In the genomic region with DNA sequence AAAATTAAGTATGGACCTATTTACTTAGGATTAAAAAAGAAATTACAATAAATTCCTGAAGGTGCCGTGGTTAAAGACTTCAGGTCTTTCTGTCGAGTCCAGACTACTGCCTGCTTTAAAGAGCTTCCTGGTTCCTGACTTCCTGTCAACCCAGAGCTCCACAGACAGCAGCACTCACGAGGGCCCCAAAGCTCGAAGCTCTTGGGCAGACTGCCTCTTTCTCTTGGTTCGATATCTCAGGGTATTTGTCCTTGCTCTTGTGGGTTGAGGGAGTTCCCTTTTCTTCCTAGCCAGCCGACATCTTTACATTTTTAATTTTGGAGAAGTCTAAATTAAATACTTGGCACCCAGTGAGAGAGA, we compare ENCODE assay signal across 8 mouse cellular contexts. TPM values are rescaled to one million over a fixed set of nuclear protein-coding genes. Genes with fewer than 3 reads are reported as not detected.
A peak's percentile ranks its signal among the peaks of the same experiment; 100 is the strongest.
DNase-seq lines count a peak whose midpoint lies in the region; ATAC-seq and TF ChIP-seq lines count a peak whose summit lies in the region.

No protein-coding gene starts in this region.

- H3K4me3 ChIP-seq in kidney, embryonic 15.5 days (replicated peaks): no peak overlapping the region
- H3K4me3 ChIP-seq in bone marrow, adult 2 months (replicated peaks; ENCODE audit: control insufficient read depth, low read depth, low read length): no peak overlapping the region
- H3K4me3 ChIP-seq in heart, embryonic 12.5 days: no peak overlapping the region
- no peak overlapping the region for H3K4me3 ChIP-seq in hindbrain, embryonic 16.5 days (ENCODE audit: low read length)
- H3K4me3 ChIP-seq in hindbrain, embryonic 11.5 days (ENCODE audit: low read depth, low read length): no peak overlapping the region

- no peak for TF ChIP-seq POLR2A in bone marrow, adult 2 months (IDR thresholded peaks at IDR 0.05; ENCODE audit: borderline replicate concordance, control insufficient read depth, low read depth, low read length)

- H3K27me3 ChIP-seq in kidney, embryonic 15.5 days: no peaks in the 10 kb centered on the region
- H3K27me3 ChIP-seq in heart, embryonic 12.5 days (replicated peaks): no peaks in the 10 kb centered on the region
- H3K27me3 ChIP-seq in hindbrain, embryonic 16.5 days (replicated peaks; ENCODE audit: control insufficient read depth, insufficient read depth, low read length): no peaks in the 10 kb centered on the region
- H3K27me3 ChIP-seq in hindbrain, embryonic 11.5 days (ENCODE audit: control insufficient read depth, insufficient read depth, low read length): no peaks in the 10 kb centered on the region

- no peak overlapping the region for H3K9ac ChIP-seq in kidney, embryonic 15.5 days
- H3K9ac ChIP-seq in heart, embryonic 12.5 days: 0 out of 2 replicates have a peak overlapping the region, but pooled peaks have one; percentile 20
- no peak overlapping the region for H3K9ac ChIP-seq in hindbrain, embryonic 16.5 days (ENCODE audit: low read depth, low read length)
- H3K9ac ChIP-seq in hindbrain, embryonic 11.5 days (ENCODE audit: low read depth, low read length): no peak overlapping the region

- 56% methylated on average over 6 of the region's 6 CpGs for WGBS in kidney, embryonic 15.5 days
- WGBS in bone marrow, adult 2 months: 2% methylated on average over 6 of the region's 6 CpGs
- 41% methylated on average over 6 of the region's 6 CpGs for WGBS in heart, embryonic 12.5 days
- 69% methylated on average over 6 of the region's 6 CpGs for WGBS in hindbrain, embryonic 16.5 days
- WGBS in hindbrain, embryonic 11.5 days: 63% methylated on average over 6 of the region's 6 CpGs

- peak overlapping the region; percentile 47; the same call in 1 of the 2 replicates for H3K27ac ChIP-seq in kidney, embryonic 15.5 days
- H3K27ac ChIP-seq in bone marrow, adult 2 months (ENCODE audit: control insufficient read depth, insufficient read depth, low read depth, low read length, poor library complexity): peak overlapping the region; percentile 88
- peak overlapping the region; percentile 72 for H3K27ac ChIP-seq in heart, embryonic 12.5 days (ENCODE audit: poor library complexity, severe bottlenecking)
- no peak overlapping the region for H3K27ac ChIP-seq in hindbrain, embryonic 16.5 days (ENCODE audit: low read depth, low read length)
- H3K27ac ChIP-seq in hindbrain, embryonic 11.5 days (ENCODE audit: low read depth, low read length): no peak overlapping the region

- H3K4me2 ChIP-seq in kidney, embryonic 15.5 days: peak overlapping the region; percentile 22; the same call in 1 of the 2 replicates
- peak overlapping the region; percentile 37 for H3K4me2 ChIP-seq in heart, embryonic 12.5 days
- H3K4me2 ChIP-seq in hindbrain, embryonic 16.5 days (ENCODE audit: low read length): no peak overlapping the region
- no peak overlapping the region for H3K4me2 ChIP-seq in hindbrain, embryonic 11.5 days (replicated peaks; ENCODE audit: low read depth, low read length)

- no peak for TF ChIP-seq CTCF in bone marrow, adult 2 months (IDR thresholded peaks at IDR 0.05; ENCODE audit: control insufficient read depth, insufficient read depth, low read length)

- H3K4me1 ChIP-seq in kidney, embryonic 15.5 days: peaks cover 10% of the 10 kb centered on the region
- H3K4me1 ChIP-seq in bone marrow, adult 2 months (ENCODE audit: control insufficient read depth, insufficient read depth, low read length): peaks cover 3% of the 10 kb centered on the region; the same call in 1 of the 2 replicates
- peaks cover 27% of the 10 kb centered on the region for H3K4me1 ChIP-seq in heart, embryonic 12.5 days (replicated peaks)
- H3K4me1 ChIP-seq in hindbrain, embryonic 16.5 days (ENCODE audit: control insufficient read depth, insufficient read depth, low read depth, low read length): no peaks in the 10 kb centered on the region
- H3K4me1 ChIP-seq in hindbrain, embryonic 11.5 days (replicated peaks; ENCODE audit: control insufficient read depth, insufficient read depth, low read length): no peaks in the 10 kb centered on the region

- H3K9me3 ChIP-seq in kidney, embryonic 15.5 days (replicated peaks): no peaks in the 10 kb centered on the region
- no peaks in the 10 kb centered on the region for H3K9me3 ChIP-seq in heart, embryonic 12.5 days (replicated peaks)
- H3K9me3 ChIP-seq in hindbrain, embryonic 16.5 days (ENCODE audit: control insufficient read depth, low read length): no peaks in the 10 kb centered on the region
- H3K9me3 ChIP-seq in hindbrain, embryonic 11.5 days (ENCODE audit: control insufficient read depth, low read length): no peaks in the 10 kb centered on the region

- no peak for ATAC-seq in kidney, embryonic 15.5 days (replicated peaks; ENCODE audit: low FRiP score)
- ATAC-seq in heart, embryonic 12.5 days (ENCODE audit: insufficient number of reproducible peaks, low FRiP score): no peak
- peak; percentile 65 for ATAC-seq in megakaryocyte progenitor cell, adult 5-6 weeks (replicated peaks; ENCODE audit: poor library complexity)
- no peak for ATAC-seq in hindbrain, embryonic 16.5 days
- ATAC-seq in hindbrain, embryonic 11.5 days (ENCODE audit: low FRiP score): no peak

- no peaks in the 10 kb centered on the region for H3K36me3 ChIP-seq in kidney, embryonic 15.5 days
- H3K36me3 ChIP-seq in heart, embryonic 12.5 days: no peaks in the 10 kb centered on the region
- H3K36me3 ChIP-seq in hindbrain, embryonic 16.5 days (ENCODE audit: control insufficient read depth, insufficient read depth, low read length): no peaks in the 10 kb centered on the region
- H3K36me3 ChIP-seq in hindbrain, embryonic 11.5 days (ENCODE audit: control insufficient read depth, insufficient read depth, low read length): no peaks in the 10 kb centered on the region

- no peak for DNase-seq in kidney, postnatal 10 days
- DNase-seq in hindbrain, embryonic 11.5 days (ENCODE audit: low spot score): no peak
- DNase-seq in testis, postnatal 10 days (ENCODE audit: low spot score): no peak

RNA-seq across cellular contexts. Expression of a gene that starts 48.3 kb away (rescaled TPM):
- polyA plus RNA-seq in kidney, embryonic 15.5 days (2015; fragmentation: Nextera tagmentation; extraction: Ambion mirVana): 9.9 and 10.6 TPM in 2 replicates
- polyA plus RNA-seq in bone marrow, adult 2 months (2011; ENCODE audit: insufficient read depth, insufficient read length, low replicate concordance, missing spikeins): 69.9 and 73.8 TPM in 2 replicates
- polyA plus RNA-seq in heart, embryonic 12.5 days (2016; fragmentation: Nextera tagmentation; extraction: Ambion mirVana): 16.6 TPM in 2 replicates
- total RNA-seq in megakaryocyte progenitor cell, adult 5-6 weeks (2015): 16.4 and 19.7 TPM in 2 replicates
- 23.9 and 26.8 TPM in 2 replicates for total RNA-seq in megakaryocyte progenitor cell, adult 5-6 weeks (2017)
- 12.3 and 14.3 TPM in 2 replicates for polyA plus RNA-seq in hindbrain, embryonic 16.5 days (2015; fragmentation: Nextera tagmentation; extraction: Ambion mirVana)
- 18.4 and 26.3 TPM in 2 replicates for polyA plus RNA-seq in hindbrain, embryonic 11.5 days (2014; fragmentation: Nextera tagmentation; extraction: Ambion mirVana)

Comparison
In these comparisons a context has a peak if more than half of its experiments do, and no peak if none do; other contexts are left out.
1. H3K27ac ChIP-seq: peak in kidney, embryonic 15.5 days (single experiment), bone marrow, adult 2 months (single experiment) and heart, embryonic 12.5 days (single experiment); none in hindbrain, embryonic 16.5 days (single experiment) and hindbrain, embryonic 11.5 days (single experiment).
2. H3K4me2 ChIP-seq: peak in kidney, embryonic 15.5 days (single experiment) and heart, embryonic 12.5 days (single experiment); none in hindbrain, embryonic 16.5 days (single experiment) and hindbrain, embryonic 11.5 days (single experiment).